Mouse (Mus musculus): ENCODE results near the gene Zfp709.

Zfp709 gene

DNA sequence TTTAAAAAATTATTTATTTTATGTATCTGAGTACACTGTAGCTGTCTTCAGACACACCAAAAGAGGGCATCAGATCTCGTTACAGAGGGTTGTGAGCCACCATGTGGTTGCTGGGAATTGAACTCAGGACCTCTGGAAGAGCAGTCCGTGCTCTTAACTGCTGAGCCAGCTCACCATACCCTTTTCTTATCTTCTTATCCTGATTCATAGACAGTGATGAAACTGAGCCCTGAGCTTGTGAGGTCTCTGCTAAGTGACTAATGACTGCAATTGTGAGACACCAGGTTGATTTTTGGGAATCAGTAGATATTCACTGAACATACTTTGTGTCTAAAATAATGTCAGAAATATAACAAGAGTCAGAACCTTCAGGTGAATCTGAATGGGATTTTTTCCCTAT is 56.2 kb downstream of the Zfp709 start:
- WGBS, result 85% methylated on average over 2 of the region's 2 CpGs

DNA sequence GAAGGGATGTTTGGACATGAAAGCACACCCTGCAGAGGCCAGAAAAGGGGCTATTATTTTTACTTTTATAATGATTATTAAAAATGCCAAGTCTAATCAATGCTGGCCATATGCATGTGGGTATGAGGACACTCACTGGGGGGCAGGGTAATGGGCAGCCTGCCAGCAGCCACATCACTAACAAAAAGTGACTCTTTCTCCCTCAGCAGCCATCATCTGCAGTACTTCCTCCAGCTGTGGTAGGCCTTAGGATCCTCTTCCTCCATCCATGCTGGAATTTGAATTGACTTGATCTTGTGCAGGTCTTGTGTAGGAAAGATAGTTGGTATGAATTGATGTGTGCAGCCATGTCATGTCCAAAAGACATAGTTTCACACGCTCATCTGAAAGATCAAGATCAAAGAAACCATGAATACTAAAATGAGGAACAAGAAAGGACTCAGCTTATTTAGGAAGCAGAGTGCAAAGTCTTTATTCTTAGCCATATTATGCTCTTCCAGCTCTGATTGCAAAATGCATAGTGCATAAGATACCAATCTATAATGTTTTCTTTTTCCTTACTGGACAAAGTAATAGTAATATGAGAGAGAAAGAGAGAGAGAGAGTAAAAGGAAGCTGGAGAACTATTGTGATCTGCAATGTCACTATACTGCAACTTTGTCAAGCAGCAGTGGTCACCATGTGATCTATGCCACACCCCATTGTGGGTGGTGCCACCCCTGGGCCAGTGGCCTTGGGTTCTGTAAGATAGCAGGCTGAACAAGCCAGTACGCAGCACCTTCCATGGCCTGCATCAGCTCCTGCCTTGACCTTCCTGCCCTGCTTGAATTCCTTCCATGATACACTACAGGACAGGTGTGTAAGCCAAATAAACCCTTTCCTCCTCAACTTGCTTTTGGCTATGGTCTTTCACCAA is 58.7 kb downstream of the Zfp709 start:
- WGBS, result 83% methylated on average over 2 of the region's 2 CpGs

GRCm38 (mm10) chr8:71941776-71942175 is 60.0 kb downstream of the Zfp709 start:
- WGBS, result 78% methylated on average over 1 of the region's 1 CpGs

Data from cerebral cortex, adult 2 months (tissue).